Mouse (Mus musculus) lung, postnatal 10 days (tissue): ENCODE results near the gene Cnot6.

Experiments
- DNase-seq: peaks from one replicate; pipeline ENCODE4 v3.0.0; 2021

Gene Cnot6

GRCm38 (mm10) chr11:49712555-49713335, at the start of gene Cnot6:
Cnot6 (minus strand) TSS chr11:49712723.
- peak; percentile 99 for DNase-seq

- no peak for DNase-seq
Observed at GRCm38 (mm10) chr11:49761130-49761529, 48.6 kb upstream of the Cnot6 start.

- DNase-seq, result peak; percentile 21
Observed at GRCm38 (mm10) chr11:49758096-49758495, 45.6 kb upstream of the Cnot6 start.

GRCm38 (mm10) chr11:49754958-49755665, 42.6 kb upstream of the Cnot6 start:
- peak; percentile 64 for DNase-seq

- DNase-seq, result no peak
Observed at GRCm38 (mm10) chr11:49746756-49747155, 34.2 kb upstream of the Cnot6 start.

GRCm38 (mm10) chr11:49745839-49746238, 33.3 kb upstream of the Cnot6 start:
- no peak for DNase-seq

- DNase-seq, result no peak
Observed at GRCm38 (mm10) chr11:49744981-49745380, 32.5 kb upstream of the Cnot6 start.

GRCm38 (mm10) chr11:49743634-49744033, 31.1 kb upstream of the Cnot6 start:
- DNase-seq, result no peak

- DNase-seq, result no peak
Observed at GRCm38 (mm10) chr11:49742248-49742647, 29.7 kb upstream of the Cnot6 start.

GRCm38 (mm10) chr11:49739776-49740175, 27.3 kb upstream of the Cnot6 start:
- no peak for DNase-seq

GRCm38 (mm10) chr11:49738659-49739406, 26.3 kb upstream of the Cnot6 start:
- DNase-seq, result no peak

- DNase-seq, result peak; percentile 70
Observed at GRCm38 (mm10) chr11:49737625-49738024, 25.1 kb upstream of the Cnot6 start.

- DNase-seq, result peak; percentile 65
Observed at GRCm38 (mm10) chr11:49734771-49735170, 22.2 kb upstream of the Cnot6 start.

- no peak for DNase-seq
Observed at GRCm38 (mm10) chr11:49730275-49730948, 17.9 kb upstream of the Cnot6 start.

- peak; percentile 74 for DNase-seq
Observed at GRCm38 (mm10) chr11:49727877-49728276, 15.4 kb upstream of the Cnot6 start.

- peak; percentile 49 for DNase-seq
Observed at GRCm38 (mm10) chr11:49726800-49727199, 14.3 kb upstream of the Cnot6 start.

- no peak for DNase-seq
Observed at GRCm38 (mm10) chr11:49724676-49725075, 12.2 kb upstream of the Cnot6 start.

- DNase-seq, result no peak
Observed at GRCm38 (mm10) chr11:49723281-49723680, 10.8 kb upstream of the Cnot6 start.

- DNase-seq, result no peak
Observed at GRCm38 (mm10) chr11:49722692-49723091, 10.2 kb upstream of the Cnot6 start.

- no peak for DNase-seq
Observed at GRCm38 (mm10) chr11:49721358-49721757, 8.8 kb upstream of the Cnot6 start.

- no peak for DNase-seq
Observed at GRCm38 (mm10) chr11:49719466-49720151, 7.1 kb upstream of the Cnot6 start.
